Mouse (Mus musculus): Measurements from ENCODE around the gene Fcgr1. TPM values are rescaled to one million over a fixed set of nuclear protein-coding genes. Genes with fewer than 3 reads are reported as not detected.
"Not testable (repeated sequence)": the region's sequence is repeated elsewhere in the genome, so short reads cannot be mapped to it uniquely, and the experiment has no call there.

The Fcgr1 gene
- total RNA-seq, 4 experiments from 2014 or later = 0.38 to 1.1 (median 0.66) TPM

DNA sequence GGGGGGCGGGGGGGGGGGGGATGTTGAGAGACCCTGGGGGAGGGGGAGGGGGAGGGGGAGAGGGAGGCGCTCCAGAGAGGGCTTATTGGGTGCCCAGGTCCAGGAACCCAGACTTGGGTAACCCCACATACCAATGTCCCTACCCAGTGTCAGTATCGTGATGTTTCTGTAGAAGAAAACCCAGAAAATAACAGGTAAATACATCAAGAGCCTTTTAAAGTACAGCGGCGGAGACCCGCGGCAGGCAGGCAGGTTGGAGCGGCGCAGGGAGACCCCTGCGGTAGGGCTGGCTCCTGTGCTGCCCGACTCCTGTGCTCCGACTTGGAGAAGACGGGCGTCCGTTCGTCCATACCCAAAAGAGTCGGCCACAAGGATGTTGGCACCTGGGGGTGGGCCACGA, 33.9 kb upstream of the Fcgr1 start:
- no peak for DNase-seq (ENCODE audit: low spot score)

DNA sequence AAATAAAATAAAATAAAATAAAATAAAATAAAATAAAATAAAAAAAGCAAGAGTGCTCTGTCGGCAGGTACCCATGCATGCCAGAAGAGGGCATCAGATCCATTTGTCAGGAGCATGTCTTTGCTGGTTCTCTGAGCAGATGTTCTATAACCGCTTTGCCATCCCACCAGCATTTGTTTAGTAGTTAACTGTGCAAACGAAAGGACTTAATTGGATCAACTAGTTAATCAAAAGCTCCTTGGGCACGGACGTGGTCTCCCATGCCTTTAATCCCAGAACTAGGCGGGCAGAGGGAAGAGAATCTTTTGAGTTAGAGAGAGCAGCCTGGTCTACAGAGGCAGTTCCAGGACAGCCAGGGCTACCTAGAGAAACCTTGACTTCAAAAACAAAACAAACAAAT, 33.4 kb upstream of the Fcgr1 start:
- no peak for DNase-seq (ENCODE audit: low spot score)

DNA sequence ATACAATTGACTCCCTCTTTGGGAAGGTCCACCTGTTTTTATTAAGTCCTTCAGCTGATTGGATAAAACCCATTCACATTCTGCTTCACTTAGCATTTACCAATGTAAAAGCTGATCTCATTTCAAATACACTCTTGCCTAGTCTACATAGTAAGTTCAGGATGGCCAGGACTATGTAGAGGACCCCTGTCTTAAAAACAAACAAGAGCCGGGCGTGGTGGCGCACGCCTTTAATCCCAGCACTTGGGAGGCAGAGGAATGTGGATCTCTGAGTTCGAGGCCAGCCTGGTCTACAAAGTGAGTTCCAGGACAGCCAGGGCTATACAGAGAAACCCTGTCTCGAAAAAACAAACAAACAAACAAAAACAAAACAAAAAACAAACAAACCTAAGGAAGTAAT, 30.0 kb upstream of the Fcgr1 start:
- not testable (repeated sequence) for DNase-seq (ENCODE audit: low spot score)

DNA sequence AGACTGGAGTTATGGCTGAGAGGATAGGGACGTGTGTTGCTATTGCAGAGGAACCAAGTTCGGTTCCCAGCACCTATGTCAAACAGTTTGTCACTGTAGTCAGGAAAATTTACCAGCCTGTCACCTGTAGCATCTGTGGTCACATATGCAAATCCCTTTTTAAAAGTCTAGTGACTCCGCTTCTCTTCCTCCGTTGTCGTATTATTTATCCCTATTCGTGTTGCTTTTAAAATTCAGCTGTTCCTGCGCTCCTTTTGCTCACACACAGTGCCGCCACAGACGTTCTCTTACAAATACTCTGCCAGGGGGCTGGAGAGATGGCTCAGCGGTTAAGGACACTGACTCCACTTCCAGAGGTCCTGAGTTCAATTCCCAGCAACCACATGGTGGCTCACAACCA, 28.8 kb upstream of the Fcgr1 start:
- no peak for DNase-seq (ENCODE audit: low spot score)

DNA sequence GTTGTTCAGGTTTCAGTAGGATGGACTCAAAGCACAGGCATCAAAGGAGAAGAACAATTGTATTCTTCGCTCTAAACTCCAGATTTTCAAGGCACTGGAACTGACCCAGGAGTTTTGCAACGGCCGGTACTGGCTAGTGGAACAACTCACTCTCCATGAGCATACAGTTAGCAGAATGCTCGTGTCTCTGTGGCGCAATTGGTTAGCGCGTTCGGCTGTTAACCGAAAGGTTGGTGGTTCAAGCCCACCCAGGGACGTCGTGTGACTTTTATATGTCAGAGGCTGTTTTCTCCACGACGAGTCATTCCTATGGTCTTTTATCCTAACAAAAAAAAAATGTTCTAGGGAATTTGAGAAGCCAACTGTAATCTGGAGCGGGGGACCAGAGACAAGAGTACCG, 28.1 kb upstream of the Fcgr1 start:
- no peak for DNase-seq (ENCODE audit: low spot score)

- not testable (repeated sequence) for DNase-seq (ENCODE audit: low spot score)
Observed at GRCm38 (mm10) chr3:96320003-96320402, 26.2 kb upstream of the Fcgr1 start.

DNA sequence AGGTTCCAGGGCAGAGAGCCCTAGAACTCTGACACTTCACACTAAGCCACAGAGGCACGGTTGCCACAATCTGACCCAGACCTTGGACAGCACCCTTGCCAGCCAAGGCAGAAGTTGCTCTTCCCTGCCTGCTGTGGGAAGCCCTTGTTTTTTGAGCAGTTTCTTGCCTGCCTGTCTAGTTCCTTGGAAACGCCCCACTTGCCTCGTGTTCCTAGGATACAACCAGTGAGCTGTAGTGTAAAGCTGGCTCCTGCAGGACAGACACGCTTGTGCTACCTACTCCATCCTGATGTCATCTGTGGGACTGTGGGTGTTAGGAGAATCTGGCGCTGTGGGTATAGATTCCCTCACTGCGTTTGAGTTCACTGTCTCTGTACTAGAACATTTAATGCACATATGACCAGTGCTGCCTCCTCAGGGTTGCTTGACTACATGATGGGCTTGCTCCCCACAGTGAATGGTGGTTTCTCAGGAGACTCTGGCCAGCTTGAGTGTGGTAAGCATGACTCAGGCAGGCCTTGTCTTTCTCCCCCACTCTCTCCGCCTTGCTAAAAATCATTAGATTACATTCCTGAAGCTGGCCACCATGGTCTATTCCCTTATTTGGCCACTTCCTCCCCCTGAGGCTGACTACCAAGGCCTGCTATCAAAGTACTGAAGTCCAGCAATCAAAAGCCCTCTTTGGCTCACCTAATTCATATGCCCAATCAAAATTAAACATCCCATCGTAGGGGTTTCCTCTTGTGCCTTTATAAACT, 18.8 kb upstream of the Fcgr1 start:
- DNase-seq (ENCODE audit: low spot score) = no peak

DNA sequence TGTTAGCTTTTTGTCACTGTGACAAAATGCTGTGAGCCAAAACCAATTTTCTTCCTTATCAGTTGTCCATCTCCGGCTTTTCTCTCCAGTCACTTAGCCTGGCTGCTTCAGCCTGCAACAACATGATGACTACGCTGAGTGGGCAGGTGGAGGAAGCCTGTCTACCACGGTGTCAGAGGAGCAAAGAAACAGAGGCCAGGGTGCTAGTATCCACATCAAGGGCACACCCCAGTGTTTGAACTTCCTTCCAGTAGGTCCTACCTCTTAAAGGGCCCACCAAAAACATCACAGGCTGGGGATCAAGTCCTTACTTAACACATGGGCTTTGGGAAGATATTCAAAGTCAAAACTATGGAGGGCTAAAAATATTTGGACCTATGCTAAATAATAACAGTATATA, 15.7 kb upstream of the Fcgr1 start:
- DNase-seq (ENCODE audit: low spot score) = no peak

GRCm38 (mm10) chr3:96306506-96306905, 12.7 kb upstream of the Fcgr1 start:
- DNase-seq (ENCODE audit: low spot score) = no peak

- no peak for DNase-seq (ENCODE audit: low spot score)
Observed at GRCm38 (mm10) chr3:96302076-96302475, 8.3 kb upstream of the Fcgr1 start.

DNA sequence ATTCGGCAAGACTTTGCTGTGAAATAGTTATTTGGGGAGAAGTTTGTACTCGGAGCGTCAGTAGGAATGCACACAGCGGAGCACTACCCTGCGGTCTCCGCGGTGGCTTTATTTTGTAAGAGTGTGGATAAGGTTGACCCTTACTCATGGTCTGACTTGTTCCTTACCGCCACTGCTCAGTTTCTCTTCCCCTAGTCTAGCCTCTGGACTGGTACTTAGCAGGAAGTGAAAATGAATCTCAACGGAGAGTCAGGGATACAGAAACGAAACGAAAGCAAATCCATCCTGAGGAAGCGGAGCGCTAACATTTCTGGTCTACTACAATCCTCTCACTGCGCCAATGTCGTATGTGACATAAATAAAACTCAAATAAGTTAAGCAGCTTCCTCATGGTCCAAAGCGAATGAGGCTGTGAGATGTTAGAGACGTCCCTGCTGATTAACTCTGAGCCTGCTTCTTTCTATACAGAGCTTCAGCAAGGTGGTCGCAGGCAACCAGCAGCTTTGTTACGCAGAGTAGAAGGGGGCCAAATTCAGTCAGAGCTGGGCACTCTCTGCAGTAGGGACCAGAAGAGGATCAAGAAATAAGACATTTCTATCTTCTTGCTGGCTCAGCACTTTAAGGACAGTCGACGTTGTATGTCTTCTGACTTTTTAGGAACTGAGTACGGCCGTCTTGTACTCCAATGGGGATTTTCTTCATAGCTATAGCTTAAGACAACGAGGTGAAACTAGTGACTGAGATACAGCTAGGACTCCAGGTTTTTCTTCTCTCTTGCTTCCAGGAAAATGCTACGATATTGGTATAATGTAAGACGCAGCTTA, 7.1 kb upstream of the Fcgr1 start:
- peak; percentile 38 for DNase-seq (ENCODE audit: low spot score)

DNA sequence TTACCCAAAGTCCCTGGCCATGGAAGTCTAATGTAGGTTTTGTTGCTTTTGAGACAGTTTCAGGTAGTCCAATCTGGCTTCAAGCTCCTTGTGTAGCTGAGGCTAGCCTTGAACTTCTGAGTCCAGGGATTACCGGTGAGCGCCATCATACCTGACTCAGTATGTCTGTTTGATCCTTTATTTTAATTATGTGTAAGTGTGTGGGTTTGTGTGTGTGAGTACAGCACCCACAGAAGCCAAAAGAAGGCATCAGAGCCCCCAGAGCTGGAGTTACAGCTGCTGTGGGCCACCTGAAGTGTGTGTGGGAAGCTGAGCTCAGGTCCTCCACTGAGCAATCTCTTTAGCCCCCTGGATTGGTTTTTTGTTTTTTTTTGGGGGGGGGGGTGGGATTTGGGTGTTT, 5.8 kb upstream of the Fcgr1 start:
- no peak for DNase-seq (ENCODE audit: low spot score)

DNA sequence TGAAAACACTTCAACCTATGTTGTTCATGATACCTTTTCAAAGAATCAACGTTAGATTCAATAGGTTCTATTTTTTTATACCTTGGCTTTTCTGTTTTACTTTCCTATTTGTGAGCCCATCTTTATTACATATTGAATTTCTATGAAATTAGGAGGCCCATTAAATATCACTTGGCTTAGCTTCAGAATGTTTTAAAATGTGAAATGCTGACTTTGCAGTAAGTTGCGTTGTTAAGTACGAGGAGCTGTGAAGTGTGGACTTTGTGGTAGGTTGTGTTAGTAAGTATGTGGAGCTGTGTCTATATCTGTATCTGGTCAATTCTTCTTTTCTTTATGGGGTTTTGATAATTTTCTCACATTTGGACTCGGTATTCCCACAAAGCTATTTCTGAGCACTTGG, 4.6 kb upstream of the Fcgr1 start:
- DNase-seq (ENCODE audit: low spot score) = no peak

DNA sequence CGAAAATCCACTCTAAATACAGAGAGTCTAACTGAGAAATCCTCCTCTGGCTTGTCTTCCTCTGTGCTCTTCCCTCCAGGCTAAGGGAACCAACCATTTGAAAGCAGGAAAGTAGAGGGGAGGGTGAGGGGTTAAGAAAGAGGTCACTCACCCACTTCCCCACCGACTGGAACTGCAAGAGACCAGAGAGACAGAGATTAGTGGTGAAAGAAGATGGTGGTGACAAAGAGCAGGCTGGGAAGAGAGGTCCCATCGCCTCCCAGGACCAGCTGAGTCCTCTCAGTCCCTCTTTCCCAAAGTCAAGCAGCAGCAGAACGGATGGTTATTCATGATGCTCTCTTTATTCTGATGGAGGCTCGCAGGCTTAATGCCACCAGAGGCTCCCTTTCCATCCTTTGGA, 401 bp downstream of the Fcgr1 start:
- DNase-seq (ENCODE audit: low spot score) = no peak

- no peak for DNase-seq (ENCODE audit: low spot score)
Observed at GRCm38 (mm10) chr3:96292641-96293040, 1.1 kb downstream of the Fcgr1 start.

- DNase-seq (ENCODE audit: low spot score) = not testable (repeated sequence)
Observed at GRCm38 (mm10) chr3:96290727-96291126, 3.0 kb downstream of the Fcgr1 start.

- DNase-seq (ENCODE audit: low spot score) = no peak
Observed at GRCm38 (mm10) chr3:96289201-96289600, 4.6 kb downstream of the Fcgr1 start.

DNA sequence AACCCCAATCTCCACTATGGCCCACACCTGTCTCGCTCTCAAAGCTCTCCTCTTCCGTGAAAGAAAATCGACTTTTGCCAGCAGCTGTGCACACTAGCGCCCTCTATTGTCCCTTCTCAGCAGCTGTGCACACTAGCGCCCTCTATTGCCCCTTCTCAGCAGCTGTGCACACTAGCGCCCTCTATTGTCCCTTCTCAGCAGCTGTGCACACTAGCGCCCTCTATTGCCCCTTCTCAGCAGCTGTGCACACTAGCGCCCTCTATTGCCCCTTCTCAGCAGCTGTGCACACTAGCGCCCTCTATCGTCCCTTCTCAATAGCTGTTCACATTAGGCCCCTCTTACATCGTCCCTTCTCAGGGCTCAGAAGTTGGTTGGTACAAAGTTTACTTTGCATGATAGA, 6.4 kb downstream of the Fcgr1 start:
- not testable (repeated sequence) for DNase-seq (ENCODE audit: low spot score)

- DNase-seq (ENCODE audit: low spot score) = no peak
Observed at GRCm38 (mm10) chr3:96284457-96284856, 9.3 kb downstream of the Fcgr1 start.

DNA sequence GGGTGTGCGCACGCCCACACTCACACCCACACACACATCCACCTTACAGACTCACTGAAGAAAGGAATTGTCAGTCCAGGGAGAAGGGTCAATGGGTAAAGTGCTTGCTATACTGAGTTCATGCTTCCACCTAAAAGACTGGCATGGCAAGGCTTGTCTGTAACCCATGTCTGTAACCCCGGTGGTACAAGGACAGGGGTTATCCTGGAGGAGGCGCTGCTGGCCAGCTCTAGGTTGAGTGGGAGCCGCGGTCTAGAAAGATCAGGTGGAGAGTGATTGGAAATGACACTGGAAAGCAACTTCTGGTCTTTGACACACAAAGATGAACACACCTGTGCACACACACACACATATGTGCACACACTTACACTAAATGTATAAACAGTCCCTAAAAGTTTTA, 13.1 kb downstream of the Fcgr1 start:
- no peak for DNase-seq (ENCODE audit: low spot score)

GRCm38 (mm10) chr3:96277800-96278624, 15.8 kb downstream of the Fcgr1 start:
- peak; percentile 88 for DNase-seq (ENCODE audit: low spot score)

DNA sequence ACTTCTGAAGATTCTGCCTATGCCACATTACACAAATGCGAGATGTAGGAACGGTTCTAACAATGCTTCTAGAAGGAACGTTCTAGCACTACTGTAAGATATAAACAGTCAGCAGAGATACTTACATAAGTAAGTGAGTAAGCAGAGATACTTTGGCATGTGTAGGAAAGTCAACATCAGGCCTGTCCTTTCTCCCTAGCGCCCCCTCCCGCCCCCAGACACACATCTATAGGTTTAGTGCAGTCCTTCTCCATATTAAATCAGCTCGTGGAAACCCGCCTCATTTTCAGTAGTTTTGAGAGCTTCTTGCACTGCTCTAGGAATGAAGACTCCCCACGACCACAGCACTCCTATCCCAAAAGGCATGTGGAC, 16.4 kb downstream of the Fcgr1 start:
- no peak for DNase-seq (ENCODE audit: low spot score)

All from heart, adult 8-10 months (tissue).